Mouse (Mus musculus) thymus, adult 2 months (tissue): Measurements from ENCODE around the gene Samd3.

ENCODE experiments used
- CTCF ChIP-seq: fragments of 200-500 bp; IDR thresholded peaks from 2 replicates; pipeline ENCODE4 v1.5.1; 2012; ENCODE audit warnings: mild to moderate bottlenecking, control low read depth, low read length, moderate library complexity, borderline replicate concordance; ENCODE audit not compliant: control insufficient read depth, poor library complexity, insufficient read depth; ENCODE audit errors: extremely low read depth
- POLR2A ChIP-seq: fragments of 200-500 bp; IDR thresholded peaks from 2 replicates; pipeline ENCODE4 v1.6.1; 2012; ENCODE audit warnings: mild to moderate bottlenecking, low read length, control low read depth, moderate library complexity; ENCODE audit not compliant: control insufficient read depth, poor library complexity, insufficient read depth; ENCODE audit errors: extremely low read depth

GRCm38 (mm10) chr10:26263744-26264459 lies 34.4 kb downstream of the Samd3 start:
- TF ChIP-seq POLR2A: no peak
- no peak for TF ChIP-seq CTCF
